Mouse (Mus musculus) heart, embryonic 15.5 days (tissue): Measurements from ENCODE around the gene Dnase2b. TPM values are rescaled to one million over a fixed set of nuclear protein-coding genes. Genes with fewer than 3 reads are reported as not detected.

ENCODE experiments used
- ATAC-seq: fragments of 200-750 bp; cut with Nextera tagmentation; replicated peaks from 2 replicates; pipeline ENCODE4 v1.8.0; 2017; ENCODE audit warnings: low read depth, moderate TSS enrichment; ENCODE audit not compliant: insufficient number of reproducible peaks, insufficient read depth, low FRiP score
- H3K27ac ChIP-seq: fragments of 300-500 bp; sonication (generic); 2 replicates; pipeline ENCODE4 v1.5.1; 2015; ENCODE audit warnings: mild to moderate bottlenecking, inconsistent platforms
- H3K27me3 ChIP-seq: fragments of 300-500 bp; sonication (generic); 2 replicates; pipeline ENCODE4 v1.6.1; 2015; ENCODE audit warnings: inconsistent platforms
- H3K36me3 ChIP-seq: fragments of 300-500 bp; sonication (generic); 2 replicates; pipeline ENCODE4 v1.6.1; 2015; ENCODE audit warnings: mild to moderate bottlenecking, inconsistent platforms
- H3K4me1 ChIP-seq: fragments of 300-500 bp; sonication (generic); replicated peaks from 2 replicates; pipeline ENCODE4 v1.6.1; 2015; ENCODE audit warnings: inconsistent platforms
- H3K4me2 ChIP-seq: fragments of 300-500 bp; sonication (generic); 2 replicates; pipeline ENCODE4 v1.6.1; 2015; ENCODE audit warnings: inconsistent platforms, mild to moderate bottlenecking, moderate library complexity
- H3K4me3 ChIP-seq: fragments of 300-500 bp; sonication (generic); 2 replicates; pipeline ENCODE4 v1.5.1; 2015; ENCODE audit warnings: mild to moderate bottlenecking, inconsistent platforms
- H3K9ac ChIP-seq: fragments of 300-500 bp; sonication (generic); 2 replicates; pipeline ENCODE4 v1.6.1; 2015; ENCODE audit warnings: mild to moderate bottlenecking, inconsistent platforms
- H3K9me3 ChIP-seq: fragments of 300-500 bp; sonication (generic); replicated peaks from 2 replicates; pipeline ENCODE4 v1.6.1; 2016; ENCODE audit warnings: inconsistent platforms
- WGBS: fragments of 180-500 bp; shearing (Covaris S2); methylation state at CpG from one replicate; pipeline ENCODE4 v1.1.7; 2015; ENCODE audit warnings: mixed read lengths; 5-methylcytosine and 5-hydroxymethylcytosine counted together
- polyA plus RNA-seq: library from polyadenylated mRNA; unstranded; fragments of >200 nt; fragmentation: Nextera tagmentation; extraction: Ambion mirVana; gene quantifications from 2 replicates; pipeline ENCODE4 v1.2.1, GENCODE M21; 2015

The Dnase2b gene
- polyA plus RNA-seq, 1 experiment from 2014 or later = not detected

DNA sequence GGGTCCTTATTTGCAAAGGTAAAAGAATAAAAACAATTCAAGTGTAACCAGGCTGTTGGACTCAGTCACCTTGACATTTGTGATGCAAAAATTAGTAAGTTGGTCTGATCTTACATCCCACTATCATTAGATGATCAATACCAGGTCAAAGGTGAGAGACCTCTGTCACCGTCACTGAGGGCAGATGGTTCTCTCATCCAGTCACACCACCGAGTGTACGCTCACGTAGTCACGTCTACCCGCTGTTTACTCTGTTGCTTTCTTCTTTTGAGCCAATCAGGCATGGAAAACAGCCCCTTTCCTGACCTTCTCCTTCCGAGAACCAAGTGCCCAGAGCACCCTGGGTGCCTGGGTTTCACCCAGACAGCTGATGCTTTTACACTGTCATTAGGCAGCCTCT is 24.2 kb downstream of the Dnase2b start:
- H3K9me3 ChIP-seq = no peaks in the 10 kb centered on the region
- no peaks in the 10 kb centered on the region for H3K27me3 ChIP-seq
- WGBS = 89% methylated on average over 7 of the region's 7 CpGs
- no peak overlapping the region for H3K4me2 ChIP-seq
- H3K27ac ChIP-seq = no peak overlapping the region
- no peak overlapping the region for H3K4me3 ChIP-seq
- H3K9ac ChIP-seq = no peak overlapping the region
- ATAC-seq = no peak
- no peaks in the 10 kb centered on the region for H3K4me1 ChIP-seq
- H3K36me3 ChIP-seq = no peaks in the 10 kb centered on the region

DNA sequence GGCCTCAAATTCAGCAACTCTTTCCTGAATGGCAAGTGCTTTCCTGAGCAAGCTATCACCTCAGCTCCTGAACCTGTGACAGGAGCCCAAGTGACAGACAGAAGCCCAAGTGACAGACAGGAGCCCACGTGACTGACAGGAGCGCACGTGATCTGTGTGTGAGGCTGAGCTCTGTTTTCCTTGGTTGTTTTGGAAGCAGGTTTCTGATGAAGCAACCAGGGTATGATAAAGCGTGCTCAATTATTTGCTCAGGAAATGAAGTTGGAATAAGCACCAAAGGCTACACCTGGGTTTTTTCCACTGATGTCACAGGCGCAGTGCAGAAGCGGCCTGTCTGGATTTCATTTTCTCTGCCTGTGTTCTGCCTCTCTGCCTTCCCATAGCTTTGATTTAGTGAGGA is 25.9 kb downstream of the Dnase2b start:
- no peak overlapping the region for H3K4me2 ChIP-seq
- no peak for ATAC-seq
- H3K27me3 ChIP-seq = no peaks in the 10 kb centered on the region
- H3K27ac ChIP-seq = no peak overlapping the region
- H3K4me3 ChIP-seq = no peak overlapping the region
- no peaks in the 10 kb centered on the region for H3K9me3 ChIP-seq
- H3K9ac ChIP-seq = no peak overlapping the region
- WGBS = 74% methylated on average over 6 of the region's 6 CpGs
- H3K4me1 ChIP-seq = no peaks in the 10 kb centered on the region
- no peaks in the 10 kb centered on the region for H3K36me3 ChIP-seq

- Histone ChIP-seq H3K4me3 (no peak overlapping the region), H3K27me3 (no peaks in the 10 kb centered on the region), H3K9ac (no peak overlapping the region), H3K4me2 (no peak overlapping the region), H3K9me3 (no peaks in the 10 kb centered on the region), H3K36me3 (no peaks in the 10 kb centered on the region), H3K4me1 (peaks cover 3% of the 10 kb centered on the region; the same call in 1 of the 2 replicates), H3K27ac (no peak overlapping the region)
- WGBS = 93% methylated on average over 14 of the region's 14 CpGs
- no peak for ATAC-seq
Observed at GRCm38 (mm10) chr3:146586616-146587015, 28.8 kb downstream of the Dnase2b start.

DNA sequence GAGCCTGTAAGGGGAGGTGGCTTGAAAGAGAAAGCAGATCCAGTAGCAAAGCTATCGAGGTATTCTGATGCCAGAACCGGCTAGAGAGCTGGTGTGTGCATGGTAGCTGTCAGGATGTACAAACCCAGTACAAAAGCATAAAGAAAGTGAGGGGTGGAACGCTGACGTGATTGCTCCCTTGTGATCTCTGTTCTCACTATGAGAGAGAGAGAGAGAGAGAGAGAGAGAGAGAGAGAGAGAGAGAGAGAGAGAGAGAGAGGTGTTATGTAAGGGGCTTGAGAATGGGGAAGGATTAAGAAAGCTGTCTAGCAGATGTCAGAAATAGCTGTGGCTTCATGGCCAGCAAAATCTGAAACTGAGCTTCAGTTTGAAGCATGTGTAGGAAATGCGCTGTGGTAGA is 31.5 kb downstream of the Dnase2b start:
- Histone ChIP-seq H3K9me3 (no peaks in the 10 kb centered on the region), H3K9ac (no peak overlapping the region), H3K27me3 (no peaks in the 10 kb centered on the region), H3K27ac (no peak overlapping the region), H3K4me2 (peak overlapping the region; percentile 39), H3K4me1 (peaks cover 3% of the 10 kb centered on the region; the same call in 1 of the 2 replicates), H3K4me3 (no peak overlapping the region), H3K36me3 (no peaks in the 10 kb centered on the region)
- 47% methylated on average over 5 of the region's 5 CpGs for WGBS
- no peak for ATAC-seq

GRCm38 (mm10) chr3:146583478-146583877 is 31.9 kb downstream of the Dnase2b start:
- H3K36me3 ChIP-seq = no peaks in the 10 kb centered on the region
- 49% methylated on average over 4 of the region's 4 CpGs for WGBS
- no peaks in the 10 kb centered on the region for H3K27me3 ChIP-seq
- peaks cover 3% of the 10 kb centered on the region; the same call in 1 of the 2 replicates for H3K4me1 ChIP-seq
- H3K4me3 ChIP-seq = no peak overlapping the region
- H3K4me2 ChIP-seq = peak overlapping the region; percentile 39
- H3K9me3 ChIP-seq = no peaks in the 10 kb centered on the region
- no peak overlapping the region for H3K27ac ChIP-seq
- no peak overlapping the region for H3K9ac ChIP-seq
- no peak for ATAC-seq

GRCm38 (mm10) chr3:146580039-146580729 is 35.2 kb downstream of the Dnase2b start:
- no peak for ATAC-seq
- Histone ChIP-seq H3K27me3 (no peaks in the 10 kb centered on the region), H3K36me3 (no peaks in the 10 kb centered on the region), H3K27ac (no peak overlapping the region), H3K4me3 (no peak overlapping the region), H3K9me3 (no peaks in the 10 kb centered on the region), H3K4me2 (no peak overlapping the region), H3K9ac (no peak overlapping the region), H3K4me1 (peaks cover 3% of the 10 kb centered on the region; the same call in 1 of the 2 replicates)
- WGBS = 85% methylated on average over 3 of the region's 3 CpGs

GRCm38 (mm10) chr3:146577591-146577990 is 37.8 kb downstream of the Dnase2b start:
- 65% methylated on average over 2 of the region's 2 CpGs for WGBS
- no peak for ATAC-seq
- Histone ChIP-seq H3K9ac (no peak overlapping the region), H3K4me1 (no peaks in the 10 kb centered on the region), H3K4me3 (no peak overlapping the region), H3K27me3 (no peaks in the 10 kb centered on the region), H3K27ac (no peak overlapping the region), H3K9me3 (no peaks in the 10 kb centered on the region), H3K36me3 (no peaks in the 10 kb centered on the region), H3K4me2 (no peak overlapping the region)

DNA sequence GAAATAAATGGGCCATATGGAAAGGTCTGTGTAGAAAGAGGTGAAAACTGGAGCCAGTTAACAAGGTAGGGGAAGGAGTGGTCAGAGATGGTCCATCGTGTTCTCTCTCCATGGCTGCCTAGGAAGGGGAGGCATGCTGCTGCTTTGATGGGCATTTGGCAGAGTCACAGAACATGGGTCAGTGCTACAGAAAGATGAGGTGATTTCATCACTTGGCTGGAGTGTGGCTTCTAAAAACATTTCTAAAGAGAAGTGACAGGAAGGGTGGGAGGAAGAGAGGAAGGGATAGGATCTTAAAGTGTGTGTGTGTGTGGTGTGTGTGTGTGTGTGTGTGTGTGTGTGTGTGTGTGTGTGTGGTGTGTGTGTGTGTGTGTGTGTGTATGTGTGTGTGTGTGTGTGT is 44.1 kb downstream of the Dnase2b start:
- ATAC-seq = no peak
- no peaks in the 10 kb centered on the region for H3K4me1 ChIP-seq

DNA sequence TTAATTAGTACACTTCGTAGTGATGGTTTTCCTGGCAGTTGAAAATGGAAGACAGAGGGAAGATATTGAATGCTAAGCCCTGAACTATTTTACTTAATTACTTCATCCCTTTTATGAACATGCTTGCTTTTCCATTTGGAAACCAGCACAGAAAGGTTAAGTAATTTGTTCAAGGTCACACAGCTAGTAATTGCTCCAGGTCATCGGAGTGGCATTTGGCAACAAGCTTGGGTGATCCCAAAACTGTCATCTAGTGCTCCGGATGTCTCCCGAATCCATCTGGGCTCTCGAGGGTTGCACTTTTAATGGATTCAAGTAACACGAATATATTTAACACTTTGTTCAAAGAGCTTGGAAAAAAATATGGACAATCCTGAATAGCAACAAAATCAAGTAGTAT is 44.5 kb downstream of the Dnase2b start:
- no peak for ATAC-seq
- H3K27ac ChIP-seq = no peak overlapping the region
- no peak overlapping the region for H3K4me2 ChIP-seq
- no peaks in the 10 kb centered on the region for H3K36me3 ChIP-seq
- H3K4me3 ChIP-seq = no peak overlapping the region
- H3K27me3 ChIP-seq = no peaks in the 10 kb centered on the region
- WGBS = 90% methylated on average over 6 of the region's 6 CpGs
- no peaks in the 10 kb centered on the region for H3K9me3 ChIP-seq
- H3K9ac ChIP-seq = no peak overlapping the region
- no peaks in the 10 kb centered on the region for H3K4me1 ChIP-seq

More for the DNA sequence above, 44.1 kb downstream of the Dnase2b start:
- H3K9ac ChIP-seq = no peak overlapping the region
- WGBS = 50% methylated on average over 1 of the region's 1 CpGs
- H3K27ac ChIP-seq = no peak overlapping the region
- H3K27me3 ChIP-seq = no peaks in the 10 kb centered on the region
- H3K9me3 ChIP-seq = no peaks in the 10 kb centered on the region
- no peak overlapping the region for H3K4me3 ChIP-seq
- no peak overlapping the region for H3K4me2 ChIP-seq
- H3K36me3 ChIP-seq = no peaks in the 10 kb centered on the region

- no peak for ATAC-seq
- 81% methylated on average over 10 of the region's 10 CpGs for WGBS
- Histone ChIP-seq H3K27ac (no peak within 1 kb of the TSS), H3K4me3 (no peak within 1 kb of the TSS), H3K27me3 (no peaks in the 10 kb centered on the region), H3K4me2 (no peak within 1 kb of the TSS), H3K9ac (no peak within 1 kb of the TSS), H3K9me3 (no peaks in the 10 kb centered on the region), H3K4me1 (no peaks in the 10 kb centered on the region), H3K36me3 (no peaks in the 10 kb centered on the region)
Observed at GRCm38 (mm10) chr3:146570148-146570782, 45.1 kb downstream of the Dnase2b start, which contains the start of gene Uox. Gene Uox, plus strand, starts transcription at chr3:146570426.

GRCm38 (mm10) chr3:146569594-146569993 is 45.8 kb downstream of the Dnase2b start:
- no peak for ATAC-seq
- Histone ChIP-seq H3K9ac (no peak overlapping the region), H3K27me3 (no peaks in the 10 kb centered on the region), H3K27ac (no peak overlapping the region), H3K4me2 (no peak overlapping the region), H3K4me1 (no peaks in the 10 kb centered on the region), H3K9me3 (no peaks in the 10 kb centered on the region), H3K36me3 (no peaks in the 10 kb centered on the region), H3K4me3 (no peak overlapping the region)
- 89% methylated on average over 3 of the region's 3 CpGs for WGBS
